Mouse (Mus musculus): ENCODE data around the gene BC051142.
"Not testable (repeated sequence)": the region's sequence is repeated elsewhere in the genome, so short reads cannot be mapped to it uniquely, and the experiment has no call there.

BC051142 gene

DNA sequence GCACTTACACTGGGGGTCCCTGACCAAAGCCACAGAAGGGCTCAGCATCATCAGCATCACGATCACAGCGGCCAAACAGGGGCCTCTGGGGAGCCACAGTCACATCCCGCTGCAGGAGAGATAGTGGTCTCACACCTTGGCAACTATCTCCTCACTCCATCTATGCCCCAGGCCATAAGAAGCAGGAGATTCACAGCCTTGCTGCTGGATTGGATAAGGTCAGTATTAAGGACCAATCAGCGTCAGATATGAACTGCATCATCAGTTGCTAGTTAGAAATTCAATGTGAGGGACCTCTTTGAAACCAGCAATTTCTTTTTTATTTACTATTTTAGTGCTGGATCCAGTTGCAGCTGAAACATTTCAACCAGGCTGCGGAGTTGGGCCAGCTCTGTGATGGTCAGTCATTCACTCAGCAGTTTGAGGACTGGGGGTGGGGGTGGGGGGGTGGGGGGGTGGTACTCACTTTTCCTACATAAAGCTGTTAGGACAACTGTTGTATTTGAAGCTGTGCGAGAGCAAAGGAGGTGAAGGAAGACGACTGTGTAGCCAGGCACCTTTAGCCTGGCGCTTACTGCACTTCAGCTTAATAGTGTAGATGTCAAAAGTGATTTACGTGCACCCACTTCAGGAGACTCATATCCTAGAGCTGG, 436 bp upstream of the BC051142 start:
- DNase-seq (ENCODE audit: extremely low read depth, low read depth) = peak; percentile 68

DNA sequence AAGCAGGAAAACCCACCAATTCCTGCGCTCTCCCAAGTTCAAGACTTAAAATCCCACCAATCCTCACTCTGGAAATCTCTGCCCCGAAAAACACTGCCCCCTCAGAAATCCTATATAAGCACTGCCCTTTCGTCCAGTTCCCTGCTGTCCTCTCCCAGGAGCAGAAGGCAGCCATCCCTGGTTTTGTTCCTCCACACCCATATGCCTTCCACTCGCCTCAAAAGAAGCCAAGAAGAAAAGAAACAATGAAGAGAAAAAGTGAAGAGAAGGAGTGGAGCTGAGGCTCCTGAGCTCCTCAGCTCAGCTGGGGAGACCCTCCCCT, 735 bp downstream of the BC051142 start:
- DNase-seq (ENCODE audit: extremely low read depth, low read depth) = no peak

DNA sequence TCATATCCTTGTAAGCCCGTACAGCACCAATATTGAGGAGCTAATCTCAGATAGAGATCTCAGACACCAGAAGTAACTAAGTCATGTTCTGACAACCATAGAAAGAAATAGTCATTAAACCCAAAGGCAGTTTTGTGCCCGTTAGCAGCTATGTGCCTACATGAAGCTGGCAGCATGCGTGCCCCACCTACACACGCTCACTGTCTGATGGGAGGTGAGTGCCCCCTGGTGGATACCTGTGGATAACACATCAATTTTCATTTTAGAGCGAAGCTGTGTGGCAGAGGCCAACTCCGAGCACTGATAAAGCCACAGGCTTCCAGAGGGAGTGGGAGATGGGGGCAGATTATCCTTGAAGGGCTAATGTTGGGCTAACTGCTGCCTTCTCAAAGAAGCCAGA, 12.5 kb downstream of the BC051142 start:
- DNase-seq (ENCODE audit: extremely low read depth, low read depth) = peak; percentile 32

GRCm38 (mm10) chr17:34420014-34420413, 21.4 kb downstream of the BC051142 start:
- no peak for DNase-seq (ENCODE audit: extremely low read depth, low read depth)

GRCm38 (mm10) chr17:34427597-34427996, 29.0 kb downstream of the BC051142 start:
- DNase-seq (ENCODE audit: extremely low read depth, low read depth) = no peak

DNA sequence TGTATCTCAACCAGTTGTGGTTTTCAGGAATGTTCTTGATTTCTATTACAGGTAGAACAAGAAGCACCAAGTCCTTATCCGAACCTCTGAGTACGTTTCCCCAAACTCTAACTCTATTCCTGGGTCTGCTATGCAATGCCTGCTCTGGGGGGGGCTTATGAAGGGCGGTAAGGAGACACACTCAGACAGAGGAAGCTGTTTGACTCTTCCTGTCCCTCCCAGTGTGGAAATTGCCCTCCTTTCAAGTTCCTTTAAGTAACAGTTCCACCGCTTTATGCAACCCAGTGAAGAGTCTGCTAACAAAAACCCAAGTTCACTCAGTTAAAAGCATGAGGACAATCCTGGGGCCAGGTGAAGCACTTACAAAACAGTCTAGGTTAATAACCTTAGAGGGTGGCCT, 38.5 kb downstream of the BC051142 start:
- DNase-seq (ENCODE audit: extremely low read depth, low read depth) = no peak

GRCm38 (mm10) chr17:34437606-34438005, 39.0 kb downstream of the BC051142 start:
- DNase-seq (ENCODE audit: extremely low read depth, low read depth) = no peak

DNA sequence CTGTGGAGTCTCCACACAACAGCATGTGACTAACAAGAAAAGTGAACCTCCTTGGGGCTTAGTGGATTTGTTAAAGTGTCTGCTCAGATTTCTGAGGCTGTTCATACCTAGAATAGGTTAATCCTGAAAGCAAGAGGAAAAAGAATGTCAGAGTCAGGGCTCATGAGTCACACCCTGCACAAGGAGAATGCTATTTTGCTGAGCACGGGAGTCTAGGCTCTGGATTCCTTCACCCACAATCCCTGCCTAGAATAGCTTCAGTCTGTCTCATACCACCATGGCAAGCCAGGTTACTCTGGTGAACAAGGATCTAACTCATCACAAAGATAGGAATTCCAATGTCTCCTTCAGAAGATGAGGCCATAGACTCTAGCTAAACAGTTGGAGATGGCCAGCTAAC, 40.0 kb downstream of the BC051142 start:
- DNase-seq (ENCODE audit: extremely low read depth, low read depth) = no peak

DNA sequence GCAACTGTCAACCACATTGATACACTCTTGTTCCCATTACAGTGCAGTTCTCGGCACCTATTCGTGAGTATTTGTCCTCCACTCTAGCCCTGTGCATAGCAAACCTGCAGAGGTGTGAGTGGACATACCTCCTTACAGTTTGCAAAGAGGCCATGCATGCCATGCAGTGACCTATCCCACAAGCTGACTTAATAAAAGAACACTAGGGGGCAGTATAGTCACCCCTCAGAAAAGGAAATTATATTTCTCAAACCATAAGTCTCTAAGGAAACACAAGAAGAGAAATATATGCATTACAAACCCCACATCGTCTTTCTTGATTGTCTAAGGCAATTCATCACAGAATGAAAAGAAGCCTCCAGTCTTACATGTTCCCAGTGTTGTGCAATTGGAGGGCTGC, 41.2 kb downstream of the BC051142 start:
- peak; percentile 44 for DNase-seq (ENCODE audit: extremely low read depth, low read depth)

DNA sequence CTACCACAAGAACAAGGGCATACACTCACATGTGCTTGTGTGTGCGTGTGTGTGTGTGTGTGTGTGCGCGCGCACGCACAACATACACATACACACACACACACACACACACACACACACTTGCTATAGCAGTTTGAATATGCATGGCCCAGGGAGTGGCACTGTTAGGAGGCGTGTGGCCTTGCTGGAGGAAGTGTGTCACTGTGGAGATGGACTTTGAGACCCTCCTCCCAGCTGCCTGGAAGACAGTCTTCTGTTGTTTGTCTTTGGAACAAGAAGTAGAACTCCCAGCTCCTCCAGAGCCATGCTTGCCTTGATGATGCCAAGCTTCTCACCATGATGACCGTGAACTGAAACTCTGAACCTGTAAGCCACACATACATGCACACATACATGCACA, 43.4 kb downstream of the BC051142 start:
- DNase-seq (ENCODE audit: extremely low read depth, low read depth) = no peak

DNA sequence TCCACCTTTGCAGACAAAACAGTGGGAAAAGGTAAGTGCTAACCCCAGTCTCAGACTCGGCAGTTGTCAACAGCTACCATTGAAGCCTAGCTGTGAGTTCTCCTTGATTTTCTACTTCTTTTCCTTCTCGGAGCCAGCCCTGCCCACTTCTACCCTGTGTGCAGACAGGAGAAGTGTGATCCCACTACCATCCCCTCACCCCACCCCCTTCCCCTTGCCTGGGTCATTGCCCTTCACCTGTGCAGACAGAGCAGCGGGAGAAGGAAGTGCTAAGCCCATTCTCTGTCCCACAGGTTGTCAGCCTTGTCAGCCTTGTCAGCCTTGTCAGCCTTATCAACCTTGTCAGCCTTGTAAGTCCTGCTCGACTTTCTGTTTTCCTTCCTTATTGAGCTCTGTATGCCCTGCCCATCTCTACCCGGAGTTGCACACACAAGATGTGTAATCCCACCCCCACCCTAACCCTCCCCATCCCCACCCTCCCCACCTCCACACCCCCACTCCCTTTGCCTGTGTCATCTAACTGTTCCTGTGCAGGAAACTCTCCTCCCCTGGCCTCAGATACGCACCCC, 49.9 kb downstream of the BC051142 start:
- DNase-seq (ENCODE audit: extremely low read depth, low read depth) = peak; percentile 63

- peak; percentile 82 for DNase-seq (ENCODE audit: extremely low read depth, low read depth)
Observed at GRCm38 (mm10) chr17:34457668-34458067, 59.0 kb downstream of the BC051142 start.

DNA sequence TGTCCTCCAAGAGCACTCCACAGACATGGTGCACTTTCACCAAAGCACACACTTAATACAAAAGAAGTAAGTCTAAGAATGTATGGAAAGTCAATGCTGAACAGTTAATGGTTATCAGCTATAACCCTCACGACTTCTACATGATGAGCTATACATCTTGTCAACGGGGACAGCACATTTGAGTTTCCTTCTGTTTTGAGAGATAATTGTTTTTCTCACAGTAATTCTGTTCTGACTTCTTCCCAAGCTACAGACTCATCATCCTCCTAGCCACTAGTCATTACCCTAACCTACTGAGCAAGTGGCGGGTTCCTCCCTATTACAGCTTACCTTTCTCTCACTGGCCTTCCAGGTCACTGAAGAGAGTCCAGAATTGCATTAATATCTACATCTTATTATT, 60.6 kb downstream of the BC051142 start:
- DNase-seq (ENCODE audit: extremely low read depth, low read depth) = peak; percentile 59

GRCm38 (mm10) chr17:34465906-34466305, 67.3 kb downstream of the BC051142 start:
- DNase-seq (ENCODE audit: extremely low read depth, low read depth) = not testable (repeated sequence)

- DNase-seq (ENCODE audit: extremely low read depth, low read depth) = no peak
Observed at GRCm38 (mm10) chr17:34470491-34470890, 71.9 kb downstream of the BC051142 start.

- DNase-seq (ENCODE audit: extremely low read depth, low read depth) = no peak
Observed at GRCm38 (mm10) chr17:34475060-34475459, 76.4 kb downstream of the BC051142 start.

DNA sequence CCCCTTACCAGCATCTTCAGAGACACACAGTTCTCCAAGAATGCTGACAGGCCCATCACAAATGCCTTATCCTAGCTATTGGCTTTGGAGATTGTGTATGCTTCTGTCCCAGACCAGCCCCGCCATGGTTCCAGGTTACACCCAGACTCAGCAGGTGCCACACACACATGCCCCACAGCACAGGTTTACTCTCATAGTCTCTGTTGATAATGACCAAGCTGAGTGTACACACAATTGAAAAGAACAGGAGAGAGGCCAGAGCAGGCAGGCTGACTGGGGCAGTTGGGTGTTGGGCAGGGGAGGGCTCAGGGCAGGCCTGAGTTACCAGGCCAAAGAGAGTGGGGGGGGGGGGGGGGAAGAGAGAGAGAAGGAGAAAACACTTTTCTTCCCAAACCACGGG, 77.8 kb downstream of the BC051142 start:
- no peak for DNase-seq (ENCODE audit: extremely low read depth, low read depth)

DNA sequence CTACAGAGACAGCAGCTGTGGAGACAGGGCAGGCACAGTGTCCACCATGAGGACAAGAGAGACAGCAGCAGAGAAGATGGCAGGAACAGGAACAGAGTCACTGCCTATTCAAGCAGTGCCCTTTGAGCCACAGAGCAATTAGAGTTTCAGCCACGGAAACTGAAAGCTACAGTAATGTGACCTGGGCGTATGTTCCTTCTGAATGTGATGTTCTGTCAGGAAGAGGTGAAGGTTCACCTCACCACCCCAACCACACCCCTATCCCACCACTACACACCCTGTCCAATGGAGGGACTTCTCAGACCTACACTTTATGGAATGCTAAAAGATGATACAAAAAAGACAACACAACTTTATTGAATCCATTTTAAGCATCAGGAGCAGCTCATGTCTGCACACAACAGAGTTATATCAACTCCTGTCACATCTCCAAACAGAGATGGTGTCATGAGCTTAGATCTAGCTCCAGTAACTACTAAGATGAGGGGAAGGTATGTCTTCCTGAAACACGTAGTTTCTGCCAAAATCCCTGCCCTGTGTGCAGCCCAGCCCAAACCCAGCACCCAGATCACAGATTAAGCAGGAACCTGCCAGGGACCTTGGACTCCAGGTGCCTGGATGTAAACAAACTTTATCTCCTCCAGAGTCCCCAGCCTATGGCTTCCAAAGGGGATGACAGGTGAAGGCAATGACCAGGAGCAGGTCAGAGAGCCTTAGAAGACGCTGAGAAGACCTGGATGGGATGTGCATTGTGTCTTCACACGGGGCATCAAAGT, 78.8 kb downstream of the BC051142 start, which contains the start of gene Btnl4:
Gene Btnl4 (minus strand): TSS at position 81 of the 776 bp plus-strand sequence.
- not testable (repeated sequence) for DNase-seq (ENCODE audit: extremely low read depth, low read depth)

GRCm38 (mm10) chr17:34492796-34493195, 94.2 kb downstream of the BC051142 start:
- no peak for DNase-seq (ENCODE audit: extremely low read depth, low read depth)

DNA sequence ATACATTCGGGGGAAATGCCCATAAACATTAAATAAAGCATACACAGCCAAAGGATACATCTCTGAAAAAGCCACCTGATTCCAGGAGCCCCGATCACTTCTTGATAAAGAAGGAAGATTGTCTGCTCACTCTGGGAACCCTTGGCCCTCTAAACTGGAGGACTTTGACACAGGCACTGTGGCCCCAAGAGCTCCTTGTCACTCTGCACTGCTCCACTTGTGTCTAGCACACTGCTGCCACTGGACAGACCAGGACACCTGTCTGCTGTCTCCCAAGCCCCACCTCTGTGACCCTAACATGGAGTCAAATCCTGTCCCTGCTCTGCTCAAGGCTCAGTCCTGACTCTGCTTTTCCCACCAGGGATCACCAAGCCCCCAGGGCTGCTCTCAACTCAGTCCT, 96.5 kb downstream of the BC051142 start:
- DNase-seq (ENCODE audit: extremely low read depth, low read depth) = not testable (repeated sequence)

GRCm38 (mm10) chr17:34496539-34496938, 97.9 kb downstream of the BC051142 start:
- DNase-seq (ENCODE audit: extremely low read depth, low read depth) = no peak

DNA sequence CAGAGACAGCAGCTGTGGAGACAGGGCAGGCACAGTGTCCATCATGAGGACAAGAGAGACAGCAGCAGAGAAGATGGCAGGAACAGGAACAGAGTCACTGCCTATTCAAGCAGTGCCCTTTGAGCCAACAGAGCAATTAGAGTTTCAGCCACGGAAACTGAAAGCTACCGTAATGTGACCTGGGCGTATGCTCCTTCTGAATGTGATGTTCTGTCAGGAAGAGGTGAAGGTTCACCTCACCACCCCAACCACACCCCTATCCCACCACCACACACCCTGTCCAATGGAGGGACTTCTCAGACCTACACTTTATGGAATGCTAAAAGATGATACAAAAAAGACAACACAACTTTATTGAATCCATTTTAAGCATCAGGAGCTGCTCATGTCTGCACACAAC, 98.7 kb downstream of the BC051142 start:
- not testable (repeated sequence) for DNase-seq (ENCODE audit: extremely low read depth, low read depth)

DNA sequence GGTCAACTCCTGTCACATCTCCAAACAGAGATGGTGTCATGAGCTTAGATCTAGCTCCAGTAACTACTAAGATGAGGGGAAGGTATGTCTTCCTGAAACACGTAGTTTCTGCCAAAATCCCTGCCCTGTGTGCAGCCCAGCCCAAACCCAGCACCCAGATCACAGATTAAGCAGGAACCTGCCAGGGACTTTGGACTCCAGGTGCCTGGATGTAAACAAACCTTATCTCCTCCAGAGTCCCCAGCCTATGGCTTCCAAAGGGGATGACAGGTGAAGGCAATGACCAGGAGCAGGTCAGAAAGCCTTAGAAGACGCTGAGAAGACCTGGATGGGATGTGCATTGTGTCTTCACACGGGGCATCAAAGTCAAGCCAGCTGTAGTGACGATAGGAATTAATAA, 99.1 kb downstream of the BC051142 start:
- DNase-seq (ENCODE audit: extremely low read depth, low read depth) = not testable (repeated sequence)

Measured in MEL-GATA-1-ER (cell line).